Mouse (Mus musculus): ENCODE results near the gene Bmp6.

Gene Bmp6

GRCm38 (mm10) chr13:38387453-38388040, 42.6 kb downstream of the Bmp6 start:
- no peak for TF ChIP-seq GATA4 (IDR thresholded peaks at IDR 0.05; ENCODE audit: insufficient replicate concordance, low read length)

- TF ChIP-seq GATA4 (IDR thresholded peaks at IDR 0.05; ENCODE audit: insufficient replicate concordance, low read length) = no peak
Measured at GRCm38 (mm10) chr13:38393444-38393843, 48.5 kb downstream of the Bmp6 start.

GRCm38 (mm10) chr13:38395026-38395425, 50.1 kb downstream of the Bmp6 start:
- TF ChIP-seq GATA4 (IDR thresholded peaks at IDR 0.05; ENCODE audit: insufficient replicate concordance, low read length) = no peak

- TF ChIP-seq GATA4 (IDR thresholded peaks at IDR 0.05; ENCODE audit: insufficient replicate concordance, low read length) = no peak
Measured at GRCm38 (mm10) chr13:38397007-38397545, 52.2 kb downstream of the Bmp6 start.

- no peak for TF ChIP-seq GATA4 (IDR thresholded peaks at IDR 0.05; ENCODE audit: insufficient replicate concordance, low read length)
Measured at GRCm38 (mm10) chr13:38398658-38399057, 53.8 kb downstream of the Bmp6 start.

GRCm38 (mm10) chr13:38400662-38401061, 55.8 kb downstream of the Bmp6 start:
- TF ChIP-seq GATA4 (IDR thresholded peaks at IDR 0.05; ENCODE audit: insufficient replicate concordance, low read length) = no peak

- TF ChIP-seq GATA4 (IDR thresholded peaks at IDR 0.05; ENCODE audit: insufficient replicate concordance, low read length) = no peak
Measured at GRCm38 (mm10) chr13:38407611-38408315, 62.9 kb downstream of the Bmp6 start.

GRCm38 (mm10) chr13:38408636-38409035, 63.7 kb downstream of the Bmp6 start:
- no peak for TF ChIP-seq GATA4 (IDR thresholded peaks at IDR 0.05; ENCODE audit: insufficient replicate concordance, low read length)

GRCm38 (mm10) chr13:38410322-38410865, 65.5 kb downstream of the Bmp6 start:
- no peak for TF ChIP-seq GATA4 (IDR thresholded peaks at IDR 0.05; ENCODE audit: insufficient replicate concordance, low read length)

GRCm38 (mm10) chr13:38419781-38420180, 74.9 kb downstream of the Bmp6 start:
- TF ChIP-seq GATA4 (IDR thresholded peaks at IDR 0.05; ENCODE audit: insufficient replicate concordance, low read length) = no peak

GRCm38 (mm10) chr13:38422491-38422890, 77.6 kb downstream of the Bmp6 start:
- TF ChIP-seq GATA4 (IDR thresholded peaks at IDR 0.05; ENCODE audit: insufficient replicate concordance, low read length) = no peak

GRCm38 (mm10) chr13:38425294-38425693, 80.4 kb downstream of the Bmp6 start:
- no peak for TF ChIP-seq GATA4 (IDR thresholded peaks at IDR 0.05; ENCODE audit: insufficient replicate concordance, low read length)

- no peak for TF ChIP-seq GATA4 (IDR thresholded peaks at IDR 0.05; ENCODE audit: insufficient replicate concordance, low read length)
Measured at GRCm38 (mm10) chr13:38429671-38430070, 84.8 kb downstream of the Bmp6 start.

- no peak for TF ChIP-seq GATA4 (IDR thresholded peaks at IDR 0.05; ENCODE audit: insufficient replicate concordance, low read length)
Measured at GRCm38 (mm10) chr13:38430075-38430474, 85.2 kb downstream of the Bmp6 start.

GRCm38 (mm10) chr13:38434831-38435230, 89.9 kb downstream of the Bmp6 start:
- TF ChIP-seq GATA4 (IDR thresholded peaks at IDR 0.05; ENCODE audit: insufficient replicate concordance, low read length) = no peak

GRCm38 (mm10) chr13:38437930-38438329, 93.0 kb downstream of the Bmp6 start:
- TF ChIP-seq GATA4 (IDR thresholded peaks at IDR 0.05; ENCODE audit: insufficient replicate concordance, low read length) = no peak

Measured in liver, adult (tissue).